Mouse (Mus musculus) gastrocnemius, postnatal 14 days (tissue): ENCODE measurements around the gene Foxb2. TPM values are rescaled to one million over a fixed set of nuclear protein-coding genes. Genes with fewer than 3 reads are reported as not detected.
"Not testable (repeated sequence)": the region's sequence is repeated elsewhere in the genome, so short reads cannot be mapped to it uniquely, and the experiment has no call there.

Source experiments
- DNase-seq: peaks from one replicate; pipeline ENCODE4 v3.0.0; 2021; ENCODE audit warnings: mixed read lengths
- intact Hi-C: fragments of 180-260 bp; cut with DNase I; formaldehyde crosslinking; loops from one replicate; pipeline ENCODE4 v1.15.1; 2025; ENCODE audit warnings: low total_unique reads
- long read RNA-seq, 2 experiments: library from polyadenylated mRNA; stranded (forward); transcript quantifications; one replicate each; pipeline ENCODE4 v2.0.0; 2021
- total RNA-seq, 2 experiments: library from RNA; stranded (reverse); gene quantifications; 2 replicates each; pipeline ENCODE4 v1.2.3; 2021

The Foxb2 gene
- not detected for total RNA-seq
- long read RNA-seq, experiment 1: 0 reads
- long read RNA-seq, experiment 2: 0 reads

DNA sequence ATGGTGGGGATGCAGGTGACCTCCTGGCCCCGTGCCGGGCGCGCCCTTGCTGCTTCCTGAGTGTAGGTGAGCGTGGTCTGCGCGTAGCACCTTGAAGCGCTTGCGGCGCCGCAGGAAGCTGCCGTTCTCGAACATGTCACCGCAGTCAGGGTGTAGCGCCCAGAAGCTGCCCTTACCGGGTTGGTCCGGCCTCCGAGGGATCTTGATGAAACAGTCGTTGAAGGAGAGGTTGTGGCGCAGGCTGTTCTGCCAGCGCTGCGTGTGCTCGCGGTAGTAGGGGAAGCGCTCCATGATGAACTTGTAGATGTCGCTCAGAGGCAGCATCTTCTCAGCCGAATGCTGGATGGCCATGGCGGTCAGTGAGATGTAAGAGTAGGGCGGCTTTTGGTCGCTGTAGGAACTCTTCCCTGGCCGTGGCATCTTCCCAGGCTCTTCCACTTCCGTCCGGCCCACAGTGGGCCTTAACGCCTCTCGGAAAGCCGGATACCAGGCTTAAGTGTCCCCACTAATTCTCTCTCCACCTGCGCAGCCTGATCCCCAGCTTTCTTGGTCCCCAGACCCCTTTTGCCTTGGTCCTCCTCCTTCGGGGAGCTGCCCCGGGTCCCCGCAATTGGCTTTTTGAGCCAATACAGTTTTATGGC lies at the start of gene Foxb2:
Foxb2 (minus strand) TSS at position 585 of the 641 bp plus-strand sequence.
- DNase-seq: no peak
- intact Hi-C loops: no loop called here

DNA sequence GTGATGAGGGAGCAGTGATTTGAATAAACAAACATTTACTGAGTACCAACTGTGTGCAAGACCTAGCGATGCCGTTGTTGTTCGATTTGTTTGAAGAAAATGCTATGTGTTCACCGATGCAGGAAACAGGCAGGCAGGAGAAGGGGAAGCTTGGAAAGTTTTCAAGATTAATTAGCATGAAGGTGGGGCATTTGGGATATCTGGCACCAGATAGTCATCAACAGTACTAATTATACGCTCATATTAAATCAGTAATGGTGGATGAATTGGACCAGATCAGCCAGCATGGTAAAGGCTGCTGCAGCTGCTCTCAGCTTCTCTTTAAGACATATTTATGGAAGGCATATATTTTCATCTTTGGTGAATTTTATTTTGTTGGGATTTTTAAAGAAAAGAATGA lies 37.9 kb upstream of the Foxb2 start:
- no peak for DNase-seq
- intact Hi-C loops: no loop called here

GRCm38 (mm10) chr19:16903106-16903505 lies 29.5 kb upstream of the Foxb2 start:
- intact Hi-C loops: loop anchor here (5.0 kb wide), 1 partner anchor 129 kb away; no protein-coding TSS in a partner anchor

DNA sequence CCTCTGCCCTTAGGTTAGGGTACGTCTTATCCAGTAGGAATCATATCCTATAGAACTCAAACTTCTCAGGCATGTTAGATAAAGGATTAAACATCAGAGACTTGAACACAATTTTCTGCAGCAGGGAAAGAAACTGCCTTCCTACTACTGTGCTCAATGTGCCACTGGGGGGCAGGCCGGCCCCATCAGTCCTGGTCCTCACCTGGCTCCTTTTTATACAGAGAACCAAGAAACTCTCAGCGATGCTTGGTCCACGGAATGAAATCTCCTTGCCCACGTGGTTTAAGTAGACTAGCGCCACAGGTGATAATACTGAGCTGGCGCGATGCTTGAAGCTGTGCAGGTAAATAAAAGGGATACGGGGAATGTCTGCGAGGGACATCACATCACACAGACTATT lies 26.1 kb upstream of the Foxb2 start:
- no peak for DNase-seq
- intact Hi-C loops: loop anchor here (5.0 kb wide), 1 partner anchor 133 kb away; no protein-coding TSS in a partner anchor

More at GRCm38 (mm10) chr19:16903106-16903505, 29.5 kb upstream of the Foxb2 start:
- peak; percentile 9 for DNase-seq

- intact Hi-C loops: no loop called here
- DNase-seq: no peak
Observed at GRCm38 (mm10) chr19:16898576-16898975, 25.0 kb upstream of the Foxb2 start.

DNA sequence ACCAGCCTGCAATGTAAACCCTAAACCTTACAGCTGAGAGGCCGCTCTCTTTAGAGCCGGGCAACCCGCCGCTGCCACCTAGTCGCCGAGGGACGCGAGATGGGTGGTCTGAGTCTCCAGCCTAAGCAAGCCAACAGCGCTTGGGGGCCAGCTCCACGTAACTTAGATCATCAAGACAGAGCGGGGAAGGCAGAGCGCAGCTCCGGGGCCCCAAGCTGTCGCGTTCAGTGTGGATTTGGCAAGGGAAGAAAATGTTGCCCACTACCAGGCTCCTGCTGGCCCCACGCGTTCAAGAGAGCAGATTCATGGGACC lies 2.8 kb upstream of the Foxb2 start:
- DNase-seq: no peak
- intact Hi-C loops: no loop called here

DNA sequence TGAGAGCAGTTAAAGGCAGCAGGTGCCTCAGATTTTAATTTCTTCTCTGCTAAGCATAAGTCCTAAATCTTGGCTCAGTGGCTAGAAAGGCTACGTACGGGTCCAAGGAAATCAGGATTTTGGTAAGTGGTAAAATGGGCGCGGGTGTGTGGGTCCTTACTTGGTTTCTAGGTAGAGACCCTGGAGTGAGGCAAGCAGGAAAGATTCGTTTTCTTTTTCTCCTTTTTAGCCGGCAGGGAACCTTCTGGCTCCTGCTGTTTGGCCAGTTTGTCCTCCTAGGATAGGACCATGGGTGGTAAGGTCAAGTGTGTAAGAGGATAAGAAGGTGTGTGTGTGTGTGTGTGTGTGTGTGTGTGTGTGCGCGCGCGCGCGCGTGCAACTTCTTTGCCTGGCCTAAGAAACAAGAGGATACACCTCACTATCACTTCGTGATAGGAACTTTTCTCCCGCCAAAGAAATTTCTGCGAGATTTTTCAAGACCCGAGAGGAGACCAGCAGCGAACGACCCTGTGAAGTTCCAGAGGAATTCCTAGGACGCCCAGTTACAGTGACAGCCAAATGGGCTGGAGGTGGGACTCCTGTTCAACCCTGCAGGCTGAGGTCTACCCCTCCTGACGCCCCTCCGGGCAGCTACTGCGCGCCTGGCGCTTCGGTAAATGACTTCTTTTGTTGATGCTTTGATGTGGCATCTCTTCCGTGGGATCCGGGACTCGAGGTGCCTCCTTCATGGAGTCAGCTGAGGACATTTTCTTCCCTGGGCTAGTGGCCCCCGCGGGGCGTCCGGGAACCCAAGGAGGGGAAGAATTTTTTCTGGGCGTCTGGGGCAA lies 2.2 kb upstream of the Foxb2 start:
- intact Hi-C loops: no loop called here

DNA sequence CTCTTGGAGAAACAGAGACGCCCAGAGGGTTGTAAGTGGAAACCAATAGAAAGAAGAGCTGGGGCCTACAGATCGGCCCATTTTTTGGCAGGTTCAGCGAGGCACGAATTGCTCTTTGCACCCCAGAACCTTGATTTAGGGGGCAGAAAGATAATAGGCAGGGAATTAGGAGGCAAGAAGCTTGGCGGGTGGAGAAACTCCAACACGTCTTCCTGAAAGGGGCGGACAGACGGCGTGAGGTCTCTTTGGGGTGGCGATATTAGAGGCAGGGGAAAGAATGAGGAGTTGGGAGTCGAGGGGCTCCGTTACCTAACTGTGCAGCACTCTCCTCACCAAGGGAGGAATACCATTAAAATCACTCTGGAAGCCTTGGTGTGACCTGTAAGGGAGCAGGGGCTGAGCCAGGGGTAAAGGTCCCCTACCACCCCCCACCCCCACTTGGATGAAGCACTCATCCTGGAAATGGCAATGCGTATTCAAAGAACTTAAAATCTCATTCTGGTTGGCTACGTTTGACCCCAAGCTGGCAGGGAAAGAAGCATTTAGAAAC lies 1.5 kb upstream of the Foxb2 start:
- intact Hi-C loops: no loop called here
- DNase-seq: no peak

More for the DNA sequence above, 2.2 kb upstream of the Foxb2 start:
- no peak for DNase-seq

GRCm38 (mm10) chr19:16873942-16874861 lies 597 bp upstream of the Foxb2 start:
- intact Hi-C loops: no loop called here

GRCm38 (mm10) chr19:16872331-16873180 lies 1.0 kb downstream of the Foxb2 start:
- intact Hi-C loops: no loop called here
- DNase-seq: no peak

More at GRCm38 (mm10) chr19:16873942-16874861, 597 bp upstream of the Foxb2 start:
- DNase-seq: no peak

GRCm38 (mm10) chr19:16871192-16871760 lies 2.3 kb downstream of the Foxb2 start:
- no peak for DNase-seq

DNA sequence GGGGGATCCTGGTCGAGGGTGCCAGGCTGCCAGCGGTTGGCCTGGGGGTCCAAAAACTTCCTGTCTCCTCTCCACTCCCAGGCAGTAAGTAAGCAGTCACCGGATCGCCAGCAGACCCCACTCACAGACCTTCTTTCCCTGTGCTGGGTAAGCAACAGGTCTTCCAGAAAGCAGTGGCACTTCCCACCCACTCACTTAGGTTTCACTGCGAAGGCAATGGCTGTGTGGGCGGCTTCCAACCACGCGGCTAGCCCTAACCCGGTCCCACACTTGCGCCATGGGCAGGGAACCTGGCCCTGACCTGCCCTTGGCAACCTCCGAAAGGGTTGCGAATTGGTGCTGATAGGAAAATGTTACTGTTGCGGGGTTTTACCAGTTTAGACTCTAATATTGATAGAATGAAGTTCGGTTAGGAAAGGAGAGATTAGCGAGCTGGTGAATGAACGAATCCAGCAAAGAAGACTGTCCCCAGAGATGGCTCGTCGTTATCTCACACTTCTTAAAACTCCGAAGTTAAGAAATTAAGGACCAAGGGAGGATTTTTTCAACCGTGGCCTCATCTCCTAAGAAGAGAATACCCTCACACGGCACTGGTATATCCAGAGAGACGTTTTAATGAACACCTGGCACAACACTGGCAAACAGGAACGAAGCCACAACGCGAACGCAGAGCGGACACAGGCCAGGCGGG lies 3.0 kb downstream of the Foxb2 start:
- no peak for DNase-seq
- intact Hi-C loops: no loop called here

More at GRCm38 (mm10) chr19:16871192-16871760, 2.3 kb downstream of the Foxb2 start:
- intact Hi-C loops: no loop called here

- no peak for DNase-seq
Observed at GRCm38 (mm10) chr19:16868534-16868933, 5.1 kb downstream of the Foxb2 start.

DNA sequence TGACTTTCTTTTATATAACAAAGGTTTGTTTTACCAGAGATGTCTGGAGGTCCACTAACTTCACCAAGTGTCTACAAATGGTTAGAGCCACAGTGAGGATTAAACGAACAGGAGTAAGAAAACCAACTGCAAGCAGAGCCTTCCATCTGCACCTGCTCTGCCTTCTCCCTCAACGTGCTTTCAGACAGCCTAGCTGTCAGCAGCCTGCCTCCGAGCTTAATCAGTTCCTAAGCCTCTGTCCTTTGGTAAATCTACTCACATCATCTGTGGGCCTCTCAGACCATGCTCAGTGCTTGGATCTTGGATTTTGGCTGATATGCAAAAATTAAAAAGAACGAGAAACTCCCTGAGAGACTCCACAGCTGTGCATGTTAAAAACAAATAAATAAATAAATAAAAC lies 15.0 kb downstream of the Foxb2 start:
- no peak for DNase-seq
- intact Hi-C loops: no loop called here

More at GRCm38 (mm10) chr19:16868534-16868933, 5.1 kb downstream of the Foxb2 start:
- intact Hi-C loops: no loop called here

- DNase-seq: no peak
- intact Hi-C loops: no loop called here
Observed at GRCm38 (mm10) chr19:16856752-16857151, 16.9 kb downstream of the Foxb2 start.

- intact Hi-C loops, DNase-seq: not testable (repeated sequence)
Observed at GRCm38 (mm10) chr19:16844091-16844490, 29.5 kb downstream of the Foxb2 start.

DNA sequence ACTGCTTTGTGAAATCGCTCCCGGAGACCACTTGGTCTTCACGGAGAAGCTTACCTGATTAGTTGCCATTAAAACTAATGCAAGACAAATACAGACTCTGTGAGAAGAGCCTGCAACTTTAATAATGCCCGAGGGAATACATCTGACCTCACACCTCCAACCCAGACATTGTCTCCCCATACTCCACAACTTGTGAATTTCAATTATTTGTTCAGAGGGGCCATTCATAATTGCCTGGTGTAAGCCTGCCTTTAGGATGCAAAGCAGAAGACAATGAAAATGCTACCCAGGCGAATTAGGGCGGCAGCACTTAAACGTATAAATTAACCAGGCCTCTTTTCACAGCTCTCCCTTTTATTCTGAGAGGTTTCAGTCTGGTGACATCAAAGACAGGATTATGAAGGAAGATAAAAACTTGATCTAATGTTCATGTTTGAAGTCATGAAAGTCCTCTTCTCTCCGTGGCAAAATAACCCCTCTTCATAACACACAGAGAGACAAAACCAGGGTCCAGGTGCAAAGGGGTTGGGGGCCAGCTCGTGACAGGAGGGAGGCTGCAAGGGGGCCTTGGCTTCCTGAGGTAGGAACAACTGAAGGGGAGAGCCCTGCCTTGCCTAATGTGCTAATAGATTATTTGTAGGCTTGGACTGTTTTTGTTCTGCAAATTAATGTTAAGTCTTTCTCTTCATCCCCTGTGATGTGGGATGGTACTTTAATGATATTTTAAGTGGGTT lies 31.9 kb downstream of the Foxb2 start:
- DNase-seq: no peak
- intact Hi-C loops: no loop called here
